Mouse (Mus musculus) CH12.LX (cell line): Measurements from ENCODE around the gene Mtch2.

Source experiments
- CHD1 ChIP-seq: IDR thresholded peaks from 2 replicates; pipeline ENCODE4 v1.6.1; 2012; ENCODE audit warnings: low read depth, low read length, improper control_type of control experiment, inconsistent platforms
- CTCF ChIP-seq, 2 experiments: IDR thresholded peaks in 1 of 2; conservative IDR thresholded peaks in 1 of 2; 2 replicates each; pipeline ENCODE4 v1.5.1; 2011 to 2012; ENCODE audit warnings: low read depth in 2 of 2, low read length in 2 of 2, improper control_type of control experiment in 1 of 2, inconsistent platforms in 1 of 2, mild to moderate bottlenecking in 1 of 2, moderate library complexity in 1 of 2
- JUN ChIP-seq: IDR thresholded peaks from 2 replicates; pipeline ENCODE4 v1.6.1; 2011; ENCODE audit warnings: low read depth, mild to moderate bottlenecking, low read length, improper control_type of control experiment, moderate library complexity; ENCODE audit not compliant: insufficient read depth
- KAT2A ChIP-seq: IDR thresholded peaks from 2 replicates; pipeline ENCODE4 v1.6.1; 2012; ENCODE audit warnings: low read length, improper control_type of control experiment, inconsistent platforms; ENCODE audit not compliant: insufficient replicate concordance

GRCm38 (mm10) chr2:90861486-90861885 lies 14.5 kb downstream of the Mtch2 start:
- no peak for TF ChIP-seq CTCF (conservative IDR thresholded peaks at IDR 0.05 in 1 of 2, IDR thresholded peaks at IDR 0.05 in 1 of 2; ENCODE audit: low read depth in 2 of 2, low read length in 2 of 2)
- TF ChIP-seq KAT2A, result no peak
- no peak for TF ChIP-seq JUN
- no peak for TF ChIP-seq CHD1
